Mouse (Mus musculus): ENCODE measurements around the gene Hspa1l. TPM values are rescaled to one million over a fixed set of nuclear protein-coding genes. Genes with fewer than 3 reads are reported as not detected.

Hspa1l gene
- polyA plus RNA-seq, 1 experiment, result 0.49 TPM

- H3K27me3 ChIP-seq (ENCODE audit: control insufficient read depth, insufficient read depth, low read length), result no peaks in the 10 kb centered on the region
- H3K27ac ChIP-seq (ENCODE audit: insufficient read depth, low read length), result peak overlapping the region; percentile 91
- peaks cover 39% of the 10 kb centered on the region for H3K4me1 ChIP-seq (ENCODE audit: control insufficient read depth, insufficient read depth, low read length)
- 37% methylated on average over 10 of the region's 10 CpGs for WGBS
- TF ChIP-seq POLR2A (IDR thresholded peaks at IDR 0.05; ENCODE audit: borderline replicate concordance, insufficient read depth, low read length), result no peak
- TF ChIP-seq CTCF (IDR thresholded peaks at IDR 0.05; ENCODE audit: borderline replicate concordance, insufficient read depth, low read depth, low read length), result no peak
- DNase-seq, result peak in 1 of 2 experiments; percentile 47
- peak overlapping the region; percentile 48 for H3K4me3 ChIP-seq (replicated peaks; ENCODE audit: insufficient read depth, low read depth, low read length)
These were observed 44.5 kb downstream of the Hspa1l start for GRCm38 (mm10) chr17:35016791-35017705.

- no peak for TF ChIP-seq POLR2A (IDR thresholded peaks at IDR 0.05; ENCODE audit: borderline replicate concordance, insufficient read depth, low read length)
- TF ChIP-seq CTCF (IDR thresholded peaks at IDR 0.05; ENCODE audit: borderline replicate concordance, insufficient read depth, low read depth, low read length), result no peak
- H3K4me1 ChIP-seq (ENCODE audit: control insufficient read depth, insufficient read depth, low read length), result peaks cover 39% of the 10 kb centered on the region
These were observed 45.2 kb downstream of the Hspa1l start for GRCm38 (mm10) chr17:35017706-35018030.

DNA sequence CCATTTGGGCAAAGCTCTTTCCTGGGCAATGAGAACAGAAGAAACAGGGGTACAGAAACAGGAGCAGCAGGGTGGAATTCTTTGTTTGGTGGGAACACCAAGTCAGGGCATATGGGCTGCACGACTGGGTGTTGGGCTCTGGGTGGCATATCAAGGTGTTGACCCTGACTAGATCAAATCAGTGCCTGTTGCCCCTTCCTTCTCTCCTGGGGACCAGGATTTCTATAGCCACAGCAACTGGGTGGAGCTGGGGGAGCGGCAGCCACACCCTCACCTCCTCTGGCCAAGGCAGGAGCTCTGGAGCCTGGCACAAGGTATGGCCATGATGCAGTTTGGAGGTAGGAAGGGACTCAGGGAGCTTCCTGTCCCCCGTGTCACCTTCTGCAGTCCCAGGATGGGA, 45.7 kb downstream of the Hspa1l start:
- TF ChIP-seq POLR2A (IDR thresholded peaks at IDR 0.05; ENCODE audit: borderline replicate concordance, insufficient read depth, low read length) (no peak), CTCF (IDR thresholded peaks at IDR 0.05; ENCODE audit: borderline replicate concordance, insufficient read depth, low read depth, low read length) (no peak)
- H3K4me3 ChIP-seq (replicated peaks; ENCODE audit: insufficient read depth, low read depth, low read length), result no peak overlapping the region
- DNase-seq, result no peak
- H3K27ac ChIP-seq (ENCODE audit: insufficient read depth, low read length), result no peak overlapping the region
- no peaks in the 10 kb centered on the region for H3K27me3 ChIP-seq (ENCODE audit: control insufficient read depth, insufficient read depth, low read length)
- H3K4me1 ChIP-seq (ENCODE audit: control insufficient read depth, insufficient read depth, low read length), result peaks cover 39% of the 10 kb centered on the region
- WGBS, result 78% methylated on average over 3 of the region's 3 CpGs

More at GRCm38 (mm10) chr17:35017706-35018030, 45.2 kb downstream of the Hspa1l start:
- no peaks in the 10 kb centered on the region for H3K27me3 ChIP-seq (ENCODE audit: control insufficient read depth, insufficient read depth, low read length)
- peak; percentile 29 to 49 for DNase-seq
- WGBS, result 20% methylated on average over 14 of the region's 14 CpGs
- 0 out of 2 replicates have a peak overlapping the region, but pooled peaks have one; percentile 18 for H3K27ac ChIP-seq (ENCODE audit: insufficient read depth, low read length)
- H3K4me3 ChIP-seq (replicated peaks; ENCODE audit: insufficient read depth, low read depth, low read length), result peak overlapping the region; percentile 7

- no peak overlapping the region for H3K4me3 ChIP-seq (replicated peaks; ENCODE audit: insufficient read depth, low read depth, low read length)
- WGBS, result 58% methylated on average over 11 of the region's 11 CpGs
- TF ChIP-seq POLR2A (IDR thresholded peaks at IDR 0.05; ENCODE audit: borderline replicate concordance, insufficient read depth, low read length) (no peak), CTCF (IDR thresholded peaks at IDR 0.05; ENCODE audit: borderline replicate concordance, insufficient read depth, low read depth, low read length) (no peak)
- no peaks in the 10 kb centered on the region for H3K27me3 ChIP-seq (ENCODE audit: control insufficient read depth, insufficient read depth, low read length)
- no peak for DNase-seq
- no peak overlapping the region for H3K27ac ChIP-seq (ENCODE audit: insufficient read depth, low read length)
- H3K4me1 ChIP-seq (ENCODE audit: control insufficient read depth, insufficient read depth, low read length), result peaks cover 39% of the 10 kb centered on the region
These were observed 47.4 kb downstream of the Hspa1l start for GRCm38 (mm10) chr17:35019894-35020293.

DNA sequence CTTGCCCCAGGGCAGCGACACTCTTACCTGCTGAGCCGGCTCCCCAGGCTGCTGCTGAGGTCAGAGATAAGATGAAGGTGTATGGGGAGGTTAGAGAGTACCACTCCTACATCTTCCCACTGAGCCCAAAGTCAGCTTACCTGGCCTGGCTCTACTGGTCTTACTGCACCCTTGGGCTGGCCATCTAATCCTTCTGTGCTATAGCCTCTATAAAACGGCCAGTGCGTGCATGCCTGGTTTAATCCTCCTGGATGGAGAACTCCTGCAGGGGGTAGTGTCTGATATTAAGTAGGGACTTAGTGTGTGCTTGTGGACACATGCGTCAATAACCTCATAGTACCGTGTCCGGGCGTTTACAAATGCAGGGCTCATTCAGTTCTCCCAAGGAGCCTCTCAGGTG, 48.0 kb downstream of the Hspa1l start:
- no peak for DNase-seq
- WGBS, result 89% methylated on average over 8 of the region's 8 CpGs
- Histone ChIP-seq H3K4me3 (replicated peaks; ENCODE audit: insufficient read depth, low read depth, low read length) (no peak overlapping the region), H3K4me1 (ENCODE audit: control insufficient read depth, insufficient read depth, low read length) (peaks cover 34% of the 10 kb centered on the region), H3K27me3 (ENCODE audit: control insufficient read depth, insufficient read depth, low read length) (no peaks in the 10 kb centered on the region), H3K27ac (ENCODE audit: insufficient read depth, low read length) (no peak overlapping the region)
- no peak for TF ChIP-seq POLR2A (IDR thresholded peaks at IDR 0.05; ENCODE audit: borderline replicate concordance, insufficient read depth, low read length)
- TF ChIP-seq CTCF (IDR thresholded peaks at IDR 0.05; ENCODE audit: borderline replicate concordance, insufficient read depth, low read depth, low read length), result no peak

- Histone ChIP-seq H3K27me3 (ENCODE audit: control insufficient read depth, insufficient read depth, low read length) (no peaks in the 10 kb centered on the region), H3K27ac (ENCODE audit: insufficient read depth, low read length) (no peak overlapping the region), H3K4me1 (ENCODE audit: control insufficient read depth, insufficient read depth, low read length) (peaks cover 27% of the 10 kb centered on the region), H3K4me3 (replicated peaks; ENCODE audit: insufficient read depth, low read depth, low read length) (peak overlapping the region; percentile 19)
- 22% methylated on average over 17 of the region's 17 CpGs for WGBS
- peak; percentile 83 to 91 for DNase-seq
- TF ChIP-seq CTCF (IDR thresholded peaks at IDR 0.05; ENCODE audit: borderline replicate concordance, insufficient read depth, low read depth, low read length) (peak; percentile 95), POLR2A (IDR thresholded peaks at IDR 0.05; ENCODE audit: borderline replicate concordance, insufficient read depth, low read length) (no peak)
These were observed 48.8 kb downstream of the Hspa1l start for GRCm38 (mm10) chr17:35021163-35021808.

- Histone ChIP-seq H3K27ac (ENCODE audit: insufficient read depth, low read length) (no peak overlapping the region), H3K4me3 (replicated peaks; ENCODE audit: insufficient read depth, low read depth, low read length) (no peak overlapping the region), H3K4me1 (ENCODE audit: control insufficient read depth, insufficient read depth, low read length) (peaks cover 20% of the 10 kb centered on the region), H3K27me3 (ENCODE audit: control insufficient read depth, insufficient read depth, low read length) (no peaks in the 10 kb centered on the region)
- no peak for DNase-seq
- TF ChIP-seq POLR2A (IDR thresholded peaks at IDR 0.05; ENCODE audit: borderline replicate concordance, insufficient read depth, low read length) (no peak), CTCF (IDR thresholded peaks at IDR 0.05; ENCODE audit: borderline replicate concordance, insufficient read depth, low read depth, low read length) (no peak)
- WGBS, result 74% methylated on average over 6 of the region's 6 CpGs
These were observed 49.5 kb downstream of the Hspa1l start for GRCm38 (mm10) chr17:35021842-35022477.
